Mouse (Mus musculus): ENCODE results near the gene C2cd4a. TPM values are rescaled to one million over a fixed set of nuclear protein-coding genes. Genes with fewer than 3 reads are reported as not detected.

C2cd4a gene
- total RNA-seq, 2 experiments from 2014 or later: not detected

DNA sequence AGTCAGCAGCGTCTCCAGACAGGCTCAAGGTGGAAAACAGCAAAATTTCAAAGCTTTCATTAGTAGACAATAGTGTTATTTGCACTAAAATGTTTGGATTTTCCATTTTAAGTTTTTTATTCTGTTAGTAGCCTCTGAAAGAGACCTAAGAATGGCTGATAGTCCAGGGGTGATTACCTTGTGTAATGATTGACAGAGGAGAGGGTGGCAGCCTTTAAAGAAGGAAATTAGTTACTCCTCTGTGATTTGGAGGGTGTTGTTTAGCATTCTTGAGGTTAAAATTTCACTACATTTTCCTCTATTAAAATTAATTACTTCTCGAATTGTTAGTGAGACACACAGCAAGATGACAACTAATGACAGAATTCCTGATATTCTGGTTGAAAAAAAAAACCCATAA is 5.2 kb upstream of the C2cd4a start:
- intact Hi-C loops (cut with DNase I): no loop called here

DNA sequence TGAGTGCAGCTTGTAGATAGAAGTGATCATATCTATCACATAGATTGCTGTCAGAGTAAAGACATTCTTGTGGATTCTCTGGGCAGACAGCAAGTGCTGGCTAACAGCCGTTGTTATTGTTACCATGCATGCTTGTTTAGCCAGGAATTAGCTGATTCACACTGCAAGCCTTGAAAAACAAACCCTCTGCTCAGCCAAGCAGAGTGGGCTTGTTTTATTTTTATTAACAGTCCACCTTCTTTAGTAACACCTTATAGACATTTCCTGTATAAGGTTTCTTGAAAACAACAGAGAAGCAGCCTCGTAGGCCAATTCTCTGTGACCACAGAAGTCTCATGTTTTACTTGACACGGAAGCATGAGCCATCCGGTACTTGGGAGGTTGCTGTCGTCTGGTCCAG is 2.4 kb upstream of the C2cd4a start:
- intact Hi-C loops (cut with DNase I): loop anchor here (5.0 kb wide), 1 partner anchor 138 kb away; no protein-coding TSS in a partner anchor
- DNase-seq: no peak

More for the DNA sequence above, 5.2 kb upstream of the C2cd4a start:
- DNase-seq: no peak

DNA sequence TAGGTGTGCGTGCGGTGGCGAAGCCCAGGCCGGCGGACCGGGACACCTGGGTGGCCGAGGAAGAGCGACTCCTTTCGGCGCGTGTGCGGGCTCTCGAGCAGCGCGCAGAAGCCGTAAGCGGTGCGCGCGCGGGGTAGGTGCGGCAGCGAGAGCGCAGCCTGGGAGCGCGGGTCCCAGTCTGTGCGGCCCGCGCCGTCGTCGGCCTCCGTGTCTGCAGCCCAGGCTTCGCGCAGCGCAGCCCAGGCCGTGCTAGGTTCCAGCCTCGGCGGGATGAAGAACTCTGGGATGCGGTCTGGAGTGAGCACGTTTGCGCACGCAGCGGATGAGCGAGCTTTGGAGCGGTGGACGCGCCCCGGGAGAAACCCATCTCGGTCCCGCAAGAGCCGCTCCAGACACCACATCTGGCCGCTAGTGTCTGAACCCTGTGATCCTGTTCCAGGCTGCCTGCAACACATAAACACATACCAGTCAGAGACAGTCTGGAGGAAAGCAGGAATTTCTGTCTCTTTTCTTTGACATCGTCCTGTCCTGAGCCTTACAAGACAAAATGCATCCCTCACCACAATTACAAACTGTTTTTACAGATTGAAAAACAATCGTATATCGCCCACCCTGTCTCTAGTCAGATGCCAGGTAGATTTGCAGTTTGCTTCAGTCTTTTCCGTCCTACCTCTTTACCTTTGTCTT is 628 bp downstream of the C2cd4a start:
- intact Hi-C loops (cut with DNase I): loop anchor here (5.0 kb wide), 1 partner anchor 141 kb away; no protein-coding TSS in a partner anchor
- DNase-seq: no peak

DNA sequence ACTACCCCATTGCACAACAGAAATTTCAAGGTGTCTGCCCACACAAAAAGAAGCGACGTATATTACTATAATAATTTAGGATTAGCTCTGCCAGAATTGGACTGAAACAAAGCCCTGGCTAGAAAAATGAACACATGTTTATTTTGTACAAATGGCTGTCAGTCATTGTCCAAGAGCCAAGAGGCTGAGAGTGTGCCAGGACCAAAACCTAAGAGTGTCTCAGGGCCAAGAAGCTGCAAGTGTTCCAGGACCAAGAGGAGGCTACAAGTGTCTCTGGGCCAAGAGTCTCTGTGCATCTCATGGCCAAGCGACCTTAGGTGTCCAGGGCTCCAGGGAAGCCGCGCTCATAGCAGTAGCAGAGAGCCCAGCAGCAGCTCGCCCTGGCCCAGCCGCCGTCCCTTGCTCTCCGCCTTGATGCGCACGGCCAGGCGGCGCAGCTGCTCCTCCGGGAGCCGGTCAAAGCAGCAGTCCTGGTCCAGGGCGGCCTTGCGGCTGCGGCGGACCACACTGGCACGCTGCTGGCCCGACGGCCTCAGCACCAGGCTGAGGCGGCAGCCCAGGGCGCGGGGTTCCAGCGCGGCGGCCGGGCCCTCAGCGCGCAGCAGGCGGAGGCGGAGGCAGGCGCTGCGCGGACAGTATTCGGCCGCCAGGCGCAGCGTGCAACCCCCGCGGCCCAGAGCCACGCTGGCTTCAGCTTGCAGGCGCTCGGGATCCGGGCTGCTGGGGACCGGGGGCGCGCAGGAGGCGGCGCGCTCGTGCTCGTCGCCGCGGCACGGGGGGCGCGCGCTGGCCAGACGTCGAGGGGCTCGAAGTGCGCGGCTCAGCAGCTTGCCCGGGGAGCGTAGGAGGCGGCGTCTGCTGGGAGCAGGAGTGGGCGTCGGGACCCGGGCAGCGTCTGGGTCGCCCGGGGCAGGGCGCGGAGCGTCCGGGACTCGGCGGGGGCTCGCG is 1.4 kb downstream of the C2cd4a start:
- intact Hi-C loops (cut with DNase I): loop anchor here (5.0 kb wide), 1 partner anchor 142 kb away; no protein-coding TSS in a partner anchor

DNA sequence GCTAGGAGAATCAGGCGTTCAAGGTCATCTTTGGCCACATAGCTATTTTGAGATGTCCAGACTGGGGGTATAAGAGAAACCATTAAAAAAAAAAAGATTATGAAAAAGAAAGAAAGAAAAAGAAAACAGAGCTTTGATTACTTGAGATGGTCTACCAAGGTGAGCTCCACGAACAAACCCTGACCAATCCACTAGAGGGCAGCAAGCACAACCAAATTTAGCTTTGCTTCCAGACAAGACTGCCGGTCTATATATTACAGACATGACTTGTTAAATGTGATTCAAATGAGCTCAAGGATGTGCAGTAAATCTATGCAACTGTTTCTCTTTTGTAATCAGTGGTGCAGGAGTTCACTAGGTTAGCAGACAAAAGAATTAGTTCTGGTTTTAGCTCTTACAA is 3.9 kb downstream of the C2cd4a start:
- DNase-seq: peak; percentile 58
- intact Hi-C loops (cut with DNase I): loop anchor here (10.0 kb wide), 1 partner anchor 143 kb away; no protein-coding TSS in a partner anchor

More for the DNA sequence above, 1.4 kb downstream of the C2cd4a start:
- peak; percentile 54 for DNase-seq

DNA sequence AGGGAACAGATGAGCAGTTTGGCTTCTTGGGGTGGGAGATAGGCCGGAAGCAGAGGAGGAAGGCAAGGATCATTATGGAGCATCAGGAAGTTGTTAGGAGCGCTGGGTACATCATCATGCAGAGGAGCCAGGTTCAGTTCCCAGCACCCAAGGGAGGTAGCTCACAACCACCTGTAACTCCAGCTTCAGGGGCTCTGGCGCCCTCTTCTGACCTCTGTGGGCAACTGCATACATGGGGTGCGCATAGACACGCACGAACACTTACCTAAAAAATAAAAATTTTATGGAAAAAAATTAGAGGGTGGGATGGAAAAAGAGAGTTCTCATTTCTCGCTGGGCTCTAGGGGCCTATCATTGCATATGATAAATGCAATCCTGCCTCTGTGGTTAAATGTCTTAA is 6.6 kb downstream of the C2cd4a start:
- DNase-seq: no peak
- intact Hi-C loops (cut with DNase I): loop anchor here (10.0 kb wide), 1 partner anchor 141 kb away; no protein-coding TSS in a partner anchor

DNA sequence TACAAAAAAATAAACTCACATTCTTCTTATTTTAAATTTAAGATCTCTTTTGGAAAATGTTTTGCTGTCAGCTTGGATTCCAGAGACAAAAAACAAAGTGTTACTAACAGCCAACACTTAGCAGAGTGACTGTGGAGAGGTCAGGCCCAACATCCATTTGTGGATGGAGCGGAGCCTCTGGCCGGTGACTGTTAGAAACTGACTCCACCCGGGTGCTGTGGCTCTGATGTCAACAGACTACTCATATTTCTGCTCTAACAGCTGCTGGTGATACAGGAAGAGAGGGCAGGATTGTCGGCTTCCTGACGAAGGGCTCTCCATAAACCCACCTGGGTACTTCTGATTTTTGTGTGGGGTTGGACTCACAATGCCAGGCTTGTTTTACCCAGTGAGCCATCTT is 9.0 kb downstream of the C2cd4a start:
- intact Hi-C loops (cut with DNase I): loop anchor here (10.0 kb wide), 1 partner anchor 138 kb away; no protein-coding TSS in a partner anchor
- DNase-seq: no peak

DNA sequence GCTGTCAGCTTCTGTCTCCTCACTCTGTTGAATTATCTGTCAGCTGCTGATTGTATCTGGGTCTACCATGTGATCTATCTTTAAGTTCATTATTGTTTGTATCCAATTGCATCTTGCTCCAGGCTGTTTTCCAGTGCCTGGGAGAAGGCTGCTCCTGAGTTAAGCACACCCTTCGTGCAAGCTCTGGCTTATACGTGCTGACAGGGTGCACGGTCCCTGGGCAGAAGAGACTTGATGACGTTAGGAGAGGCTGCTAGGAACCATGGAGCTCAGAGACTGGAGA is 13.5 kb downstream of the C2cd4a start:
- intact Hi-C loops (cut with DNase I): no loop called here
- no peak for DNase-seq

DNA sequence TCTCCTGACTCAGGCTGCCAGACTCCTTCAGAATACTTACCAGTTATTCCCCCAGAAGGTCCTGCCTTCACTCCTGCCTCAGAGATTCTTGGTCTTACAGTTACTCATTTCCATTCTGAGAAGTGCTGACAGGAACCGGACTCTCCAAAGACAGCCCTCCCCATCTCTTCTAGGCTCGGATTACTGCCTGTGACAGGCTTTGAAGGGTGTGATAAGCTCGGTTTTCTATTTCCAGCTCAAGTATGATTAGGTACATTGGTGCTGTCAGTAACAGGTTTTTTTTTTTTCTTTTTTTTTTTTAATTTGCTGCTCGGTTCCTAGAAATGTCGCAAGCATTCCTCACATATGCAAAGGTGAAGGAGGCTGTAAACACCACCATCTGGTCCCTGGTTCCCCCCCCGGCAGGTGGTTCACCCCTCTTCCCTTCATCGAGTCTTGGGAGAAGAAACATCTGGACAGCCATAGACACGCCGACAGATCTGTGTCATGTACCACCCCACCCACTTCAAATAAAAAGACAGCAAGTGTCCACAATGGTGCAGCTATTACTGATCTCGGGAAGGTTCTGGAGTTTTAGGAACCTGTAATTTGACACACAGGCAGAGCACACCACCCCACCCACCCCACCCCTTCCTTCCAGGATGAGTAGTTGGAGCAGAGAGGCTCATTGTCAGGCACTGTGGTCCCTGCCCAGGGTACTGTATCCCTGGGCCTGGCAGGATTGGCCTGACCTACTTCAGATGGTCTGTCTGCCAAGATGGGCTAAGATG is 14.0 kb downstream of the C2cd4a start:
- intact Hi-C loops (cut with DNase I): no loop called here
- no peak for DNase-seq

DNA sequence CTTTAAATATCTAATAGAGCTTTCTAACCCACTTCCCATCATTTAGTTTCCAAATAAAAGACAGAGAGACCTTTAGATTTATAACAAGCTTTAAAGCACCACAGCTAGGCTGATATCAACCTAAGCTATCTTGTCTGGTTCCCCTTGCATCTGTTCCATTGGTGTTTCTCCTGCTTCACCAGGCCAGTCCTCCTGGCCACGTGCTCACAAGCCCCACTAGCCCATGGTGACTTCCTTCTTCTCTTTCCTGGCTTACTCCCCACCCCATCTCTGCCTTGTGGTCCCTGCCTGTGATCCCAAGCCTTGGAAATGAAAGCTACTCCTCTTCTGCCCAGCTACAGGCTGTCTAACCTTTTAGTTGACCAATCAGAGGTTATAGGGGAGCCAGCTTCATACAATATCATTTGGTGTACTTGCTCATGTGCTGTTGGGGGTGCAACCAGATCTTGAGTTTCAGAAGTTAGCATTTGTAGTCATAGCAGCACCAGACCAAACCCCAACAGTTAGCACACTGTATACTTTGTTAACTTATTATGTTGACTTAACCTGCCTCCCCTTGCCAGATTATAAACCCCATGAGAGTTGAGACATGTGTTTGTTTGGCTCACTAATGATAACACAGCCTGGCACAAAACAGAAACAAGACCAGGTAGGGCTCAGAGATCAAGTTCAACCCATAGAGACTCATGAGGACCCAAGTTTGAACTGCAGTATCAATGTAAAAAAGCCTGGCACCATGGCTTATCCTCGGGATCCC is 15.8 kb downstream of the C2cd4a start:
- intact Hi-C loops (cut with DNase I): no loop called here

DNA sequence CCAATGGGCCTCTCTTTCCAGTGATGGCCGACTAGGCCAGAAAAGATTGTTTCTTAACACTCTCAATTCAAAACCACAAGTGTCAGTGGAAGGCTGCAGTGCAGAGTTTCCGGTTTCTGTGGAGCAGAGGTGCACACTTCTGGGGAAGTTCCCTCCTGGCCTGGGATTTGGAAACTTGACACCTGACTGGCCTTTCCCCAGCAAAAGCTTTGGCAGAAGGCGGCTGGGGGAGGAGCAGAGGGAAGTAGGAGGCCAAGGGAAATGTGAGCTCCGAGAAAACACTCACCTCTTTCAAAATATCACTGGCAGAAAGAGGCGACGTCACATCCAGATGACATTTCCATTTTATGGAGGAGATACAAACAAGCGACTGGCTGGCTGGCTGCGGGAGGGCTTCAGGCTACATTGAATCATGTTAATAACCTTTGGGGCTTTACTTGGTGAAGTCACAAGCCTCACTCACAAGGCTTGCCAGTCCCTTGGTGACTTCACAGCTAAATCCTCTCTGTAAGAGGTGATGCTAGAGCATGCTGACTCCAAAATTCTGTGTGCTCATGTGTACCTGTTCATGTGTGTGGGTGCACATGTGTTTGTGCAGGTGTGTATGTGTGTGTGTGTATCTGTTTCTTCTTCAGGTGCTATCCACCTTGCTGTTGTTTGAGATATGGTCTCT is 18.3 kb downstream of the C2cd4a start:
- intact Hi-C loops (cut with DNase I): no loop called here
- DNase-seq: no peak

More for the DNA sequence above, 15.8 kb downstream of the C2cd4a start:
- no peak for DNase-seq

DNA sequence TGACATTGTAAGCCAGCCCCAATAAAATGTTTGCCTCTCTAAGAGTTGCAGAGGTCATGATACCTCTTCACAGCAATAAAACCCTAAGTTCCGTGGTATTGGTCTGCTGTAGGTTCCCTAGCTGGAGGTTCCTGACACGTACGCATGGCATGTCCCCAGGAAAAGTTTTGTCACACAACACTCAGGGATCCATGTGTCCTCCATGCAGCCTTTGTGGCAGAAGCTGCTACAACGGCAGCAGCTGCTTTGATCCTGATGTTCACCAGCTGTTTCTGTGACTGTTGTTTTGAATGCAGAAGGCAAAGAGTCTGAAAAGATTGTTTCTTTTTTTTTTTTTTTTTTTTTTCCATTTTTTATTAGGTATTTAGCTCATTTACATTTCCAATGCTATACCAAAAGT is 19.0 kb downstream of the C2cd4a start:
- no peak for DNase-seq
- intact Hi-C loops (cut with DNase I): no loop called here

DNA sequence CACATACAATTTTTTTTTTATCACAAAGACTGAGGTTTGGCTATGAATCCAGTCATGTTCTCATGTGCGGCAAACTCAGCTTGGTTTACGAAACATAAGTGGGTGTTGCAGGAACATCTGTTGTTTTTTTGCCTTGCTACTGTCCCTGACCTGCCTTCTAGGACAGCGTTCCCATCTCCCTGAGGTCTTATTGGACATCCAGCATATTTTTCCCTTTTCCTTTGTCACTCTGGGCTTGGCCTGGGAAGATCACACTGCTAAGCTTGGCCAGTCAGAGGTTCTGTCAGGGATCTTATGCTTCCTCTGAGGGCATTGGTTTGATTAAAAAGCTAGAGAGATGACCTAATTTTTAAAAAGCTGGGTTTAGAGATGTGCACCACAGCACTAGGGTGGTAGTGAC is 21.0 kb downstream of the C2cd4a start:
- intact Hi-C loops (cut with DNase I): no loop called here
- no peak for DNase-seq

DNA sequence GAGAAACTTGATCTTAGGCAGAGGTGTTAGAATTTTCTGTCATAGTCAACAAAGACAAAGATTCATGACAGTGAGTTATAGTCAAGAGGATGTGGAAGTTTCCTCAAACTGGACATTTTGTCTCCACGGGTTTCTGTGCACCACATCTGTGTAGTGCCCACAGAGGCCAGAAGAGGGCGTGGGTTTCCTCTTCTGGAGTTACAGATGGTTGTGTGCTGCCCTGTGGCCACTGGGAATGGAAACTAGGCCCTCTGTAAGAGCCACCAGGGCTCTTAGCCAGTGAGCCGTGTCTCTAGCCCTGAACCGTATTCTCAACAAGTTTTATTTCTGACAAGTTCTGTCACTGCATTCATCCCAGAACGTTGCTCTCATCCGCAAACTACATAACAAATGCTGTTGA is 21.6 kb downstream of the C2cd4a start:
- intact Hi-C loops (cut with DNase I): no loop called here
- DNase-seq: no peak

DNA sequence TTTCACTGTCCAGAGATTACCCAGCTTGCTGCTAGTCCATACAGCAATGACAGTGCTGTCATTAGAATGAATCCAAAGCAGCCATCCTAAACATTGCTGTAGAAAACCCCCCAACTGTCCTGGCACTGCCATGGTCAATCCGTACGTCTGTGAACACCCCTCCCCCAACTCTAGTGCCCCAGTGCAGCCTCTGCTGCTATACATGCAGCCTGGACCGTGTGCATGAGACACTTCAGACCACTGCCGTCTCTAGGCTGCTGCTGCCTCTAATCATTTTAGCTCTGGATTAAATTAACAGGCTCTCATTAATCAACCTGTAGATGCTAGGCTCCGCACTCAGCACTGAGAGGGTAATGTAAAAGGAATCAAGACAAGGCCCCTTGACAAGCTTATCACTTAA is 25.1 kb downstream of the C2cd4a start:
- DNase-seq: no peak
- intact Hi-C loops (cut with DNase I): no loop called here

DNA sequence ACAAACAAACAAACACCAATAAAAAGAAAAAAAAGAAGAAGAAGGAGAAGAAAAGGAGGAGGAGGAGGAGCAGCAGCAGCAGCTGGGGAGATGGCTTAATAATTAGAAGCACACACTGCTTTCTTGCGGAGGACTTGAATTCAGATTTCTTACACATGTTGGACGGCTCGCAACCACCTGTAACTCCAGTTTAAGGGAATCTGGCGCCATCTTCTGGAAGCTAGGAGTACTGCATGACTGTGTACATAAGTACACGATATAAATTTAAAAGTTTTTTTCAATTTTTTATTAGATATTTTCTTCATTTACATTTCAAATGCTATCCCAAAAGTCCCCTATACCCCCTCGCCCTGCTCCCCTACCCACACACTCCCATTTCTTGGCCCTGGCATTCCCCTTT is 29.9 kb downstream of the C2cd4a start:
- intact Hi-C loops (cut with DNase I): no loop called here
- peak; percentile 77 for DNase-seq

DNA sequence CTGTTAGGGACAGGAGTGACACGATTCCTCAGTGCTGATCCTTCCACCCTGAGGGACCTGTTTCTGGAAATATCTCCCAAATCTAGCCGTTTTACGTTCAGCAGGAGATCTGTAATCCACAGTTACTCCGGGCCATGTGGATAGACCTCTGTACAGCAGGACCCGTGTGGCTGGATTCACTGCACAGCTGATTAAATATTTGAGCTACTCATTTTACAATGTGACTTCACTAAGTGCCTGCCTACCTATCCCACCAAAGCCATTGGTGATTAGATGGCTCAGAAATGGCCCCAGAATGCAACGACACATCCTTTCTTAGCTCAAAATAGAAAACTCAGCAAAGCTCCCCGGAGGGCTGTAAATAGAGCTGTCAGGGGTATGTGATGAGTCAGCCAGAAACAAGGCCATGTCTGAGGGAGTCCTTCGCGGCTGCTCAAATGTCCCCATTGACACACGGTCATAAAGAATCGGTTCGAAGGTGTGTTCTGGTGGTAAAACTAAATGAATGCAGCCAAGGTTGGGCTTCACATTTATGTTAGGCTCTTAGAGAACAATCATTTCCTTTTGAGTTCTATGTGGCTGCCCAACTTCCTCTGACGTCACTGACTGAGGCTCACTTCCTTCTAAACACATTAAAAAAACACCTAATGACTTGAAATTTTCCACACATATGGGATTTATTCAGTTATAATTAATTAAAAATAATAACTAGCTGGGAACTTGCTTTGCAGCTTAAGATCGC is 32.9 kb downstream of the C2cd4a start:
- DNase-seq: no peak
- intact Hi-C loops (cut with DNase I): loop anchor here (5.0 kb wide), 1 partner anchor 37 kb away; no protein-coding TSS in a partner anchor

DNA sequence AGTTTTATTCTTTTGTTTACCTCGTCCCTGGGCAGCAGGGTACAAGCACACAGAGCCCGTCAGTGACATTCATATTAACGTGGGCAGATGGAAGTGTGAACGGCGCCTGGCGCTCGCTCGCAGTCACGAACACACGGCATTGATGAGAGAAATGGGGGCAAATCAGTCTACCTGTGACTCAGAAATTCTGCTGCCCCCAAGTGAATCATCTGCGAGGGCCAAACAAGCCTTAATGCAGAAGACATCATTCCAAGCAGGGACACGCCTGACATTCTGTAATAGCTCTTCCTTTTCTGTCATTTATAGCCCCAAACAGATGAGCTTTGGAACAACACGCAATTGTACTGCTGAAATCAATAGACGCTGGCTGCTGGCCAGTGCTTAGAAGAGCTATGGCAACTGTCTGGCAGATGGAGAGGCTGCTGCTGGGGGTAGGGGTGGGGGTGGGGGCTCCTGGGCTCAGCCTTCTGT is 36.9 kb downstream of the C2cd4a start:
- peak; percentile 81 for DNase-seq
- intact Hi-C loops (cut with DNase I): loop anchor here (5.0 kb wide), 1 partner anchor 33 kb away; no protein-coding TSS in a partner anchor

DNA sequence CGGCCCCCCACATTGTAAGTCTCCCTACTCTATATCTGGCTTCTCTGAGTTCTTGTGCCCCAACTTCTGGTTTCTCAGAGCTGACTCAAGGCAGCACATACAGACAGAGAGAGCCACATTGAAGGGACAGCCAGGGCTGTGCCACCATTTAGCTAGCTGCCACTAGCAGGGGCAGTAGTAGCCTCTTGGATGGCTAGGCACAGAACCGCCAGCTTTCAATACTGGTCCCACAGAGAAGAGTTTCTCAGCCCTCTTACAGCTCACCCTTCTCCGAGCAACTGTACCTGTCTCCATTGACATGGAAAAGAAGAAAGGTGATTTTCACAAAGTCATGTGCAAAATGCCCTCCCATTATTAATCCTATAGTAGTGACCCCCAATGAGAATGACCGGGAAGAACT is 37.5 kb downstream of the C2cd4a start:
- DNase-seq: no peak
- intact Hi-C loops (cut with DNase I): loop anchor here (5.0 kb wide), 1 partner anchor 32 kb away; no protein-coding TSS in a partner anchor

All from left cerebral cortex, postnatal 4 days (tissue).